Mouse (Mus musculus): ENCODE data around the gene Gltp.

DNA sequence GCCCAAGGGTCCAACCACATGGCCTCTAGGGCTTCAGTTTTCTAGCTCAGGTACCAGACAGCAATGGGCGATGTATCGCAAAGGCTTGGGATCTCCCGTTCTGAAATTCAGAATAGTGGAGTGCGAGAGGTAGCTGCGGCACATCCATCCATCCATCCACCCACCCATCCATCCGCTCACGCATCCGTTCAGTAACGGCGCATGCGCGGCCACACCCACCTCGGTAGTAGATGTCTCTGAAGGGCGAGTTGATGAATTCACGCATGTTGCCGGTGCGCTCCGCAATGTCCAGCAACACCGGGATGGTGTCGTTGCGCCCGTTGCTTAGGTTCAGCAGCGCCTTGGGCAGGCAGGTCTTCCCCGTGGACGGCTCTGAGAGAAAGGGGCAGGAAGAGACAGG lies 54.7 kb downstream of the Gltp start:
- TF ChIP-seq CTCF (IDR thresholded peaks at IDR 0.05; ENCODE audit: low read depth, low read length), result no peak
- TF ChIP-seq POLR2A (IDR thresholded peaks at IDR 0.05; ENCODE audit: extremely low read depth, insufficient read depth, low read length), result no peak
